Mouse (Mus musculus) liver, embryonic 13.5 days (tissue): Measurements from ENCODE around the gene Ccdc83. TPM values are rescaled to one million over a fixed set of nuclear protein-coding genes. Genes with fewer than 3 reads are reported as not detected.

Source experiments
- ATAC-seq: fragments of 200-750 bp; cut with Nextera tagmentation; 2 replicates; pipeline ENCODE4 v1.8.0; 2017; ENCODE audit warnings: low read depth, mild to moderate bottlenecking, moderate number of reproducible peaks, moderate library complexity
- DNase-seq: peaks from one replicate; pipeline ENCODE4 v3.0.0; 2022
- H3K27ac ChIP-seq: fragments of 300-500 bp; sonication (generic); 2 replicates; pipeline ENCODE4 v1.5.1; 2015; ENCODE audit warnings: moderate library complexity, mild to moderate bottlenecking, inconsistent platforms
- H3K27me3 ChIP-seq: fragments of 300-500 bp; sonication (generic); 2 replicates; pipeline ENCODE4 v1.6.1; 2015; ENCODE audit warnings: mild to moderate bottlenecking, inconsistent platforms
- H3K36me3 ChIP-seq: fragments of 300-500 bp; sonication (generic); 2 replicates; pipeline ENCODE4 v1.6.1; 2015; ENCODE audit warnings: mild to moderate bottlenecking, inconsistent platforms
- H3K4me1 ChIP-seq: fragments of 300-500 bp; sonication (generic); replicated peaks from 2 replicates; pipeline ENCODE4 v1.6.1; 2015; ENCODE audit warnings: inconsistent platforms
- H3K4me2 ChIP-seq: fragments of 300-500 bp; sonication (generic); 2 replicates; pipeline ENCODE4 v1.6.1; 2015; ENCODE audit warnings: inconsistent platforms, mild to moderate bottlenecking, moderate library complexity
- H3K4me3 ChIP-seq: fragments of 300-500 bp; sonication (generic); replicated peaks from 2 replicates; pipeline ENCODE4 v1.5.1; 2015; ENCODE audit warnings: mild to moderate bottlenecking, inconsistent platforms
- H3K9ac ChIP-seq: fragments of 300-500 bp; sonication (generic); 2 replicates; pipeline ENCODE4 v1.6.1; 2015; ENCODE audit warnings: mild to moderate bottlenecking, inconsistent platforms
- H3K9me3 ChIP-seq: fragments of 300-500 bp; sonication (generic); replicated peaks from 2 replicates; pipeline ENCODE4 v1.6.1; 2016; ENCODE audit warnings: inconsistent platforms
- WGBS: fragments of 180-500 bp; shearing (Covaris S2); methylation state at CpG from one replicate; pipeline ENCODE4 v1.1.7; 2015; ENCODE audit not compliant: insufficient replicate concordance; 5-methylcytosine and 5-hydroxymethylcytosine counted together
- polyA plus RNA-seq: library from polyadenylated mRNA; unstranded; fragments of >200 nt; fragmentation: Nextera tagmentation; extraction: Ambion mirVana; gene quantifications from 2 replicates; pipeline ENCODE4 v1.2.1, GENCODE M21; 2015

Gene Ccdc83
- polyA plus RNA-seq, 1 experiment from 2014 or later = not detected

DNA sequence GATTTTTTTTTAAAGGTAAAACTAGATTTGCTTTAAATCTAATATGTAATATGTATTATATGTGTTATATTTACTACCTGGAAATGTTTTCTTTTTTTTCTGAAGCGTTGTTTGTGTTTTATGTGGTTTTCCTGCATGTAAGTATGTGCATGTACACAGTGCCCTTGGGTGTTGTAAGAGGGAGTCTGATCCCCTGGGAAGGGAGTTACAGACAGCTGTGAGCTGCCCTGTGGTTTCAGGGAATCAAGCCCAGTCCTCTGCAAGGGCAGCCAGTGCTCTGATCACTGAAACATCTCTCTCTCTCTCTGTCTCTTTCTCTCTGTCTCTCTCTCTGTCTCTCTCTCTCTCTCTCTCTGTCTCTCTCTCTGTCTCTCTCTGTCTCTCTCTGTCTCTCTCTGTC, 17.2 kb upstream of the Ccdc83 start:
- DNase-seq (no peak), ATAC-seq (no peak)
- no peak overlapping the region for H3K27ac ChIP-seq
- no peaks in the 10 kb centered on the region for H3K9me3 ChIP-seq
- no peak overlapping the region for H3K9ac ChIP-seq
- no peak overlapping the region for H3K4me3 ChIP-seq
- no peaks in the 10 kb centered on the region for H3K36me3 ChIP-seq
- no peak overlapping the region for H3K4me2 ChIP-seq
- no peaks in the 10 kb centered on the region for H3K27me3 ChIP-seq
- no peaks in the 10 kb centered on the region for H3K4me1 ChIP-seq
- 81% methylated on average over 1 of the region's 1 CpGs for WGBS

GRCm38 (mm10) chr7:90281759-90282546, 16.4 kb upstream of the Ccdc83 start:
- DNase-seq = no peak
- no peaks in the 10 kb centered on the region for H3K4me1 ChIP-seq

DNA sequence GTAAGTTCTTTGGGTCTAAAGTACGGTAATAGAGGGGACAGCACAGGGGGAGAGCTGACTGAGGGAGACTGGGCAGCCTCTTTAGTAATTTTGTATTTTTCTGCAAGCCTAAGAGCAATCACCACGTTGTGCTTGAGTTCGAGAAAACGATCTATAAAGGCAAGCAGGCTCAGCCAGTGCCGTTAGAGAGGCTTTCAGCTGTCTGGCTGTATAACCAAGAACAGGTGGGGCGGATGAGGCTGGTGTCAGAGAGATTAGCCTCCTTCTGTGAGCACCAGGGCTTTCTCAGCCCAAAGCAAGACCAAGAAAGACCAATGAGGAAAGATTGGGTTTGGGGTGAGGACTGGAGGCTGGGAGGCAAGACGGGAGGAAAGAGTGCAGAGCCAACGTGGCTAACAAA, 15.3 kb upstream of the Ccdc83 start:
- Histone ChIP-seq H3K27ac (no peak overlapping the region), H3K9ac (no peak overlapping the region), H3K4me2 (no peak overlapping the region), H3K9me3 (no peaks in the 10 kb centered on the region), H3K4me3 (no peak overlapping the region), H3K36me3 (no peaks in the 10 kb centered on the region), H3K4me1 (no peaks in the 10 kb centered on the region), H3K27me3 (no peaks in the 10 kb centered on the region)
- ATAC-seq (no peak), DNase-seq (no peak)
- 46% methylated on average over 8 of the region's 8 CpGs for WGBS

More at GRCm38 (mm10) chr7:90281759-90282546, 16.4 kb upstream of the Ccdc83 start:
- no peaks in the 10 kb centered on the region for H3K36me3 ChIP-seq
- H3K4me3 ChIP-seq = no peak overlapping the region
- no peaks in the 10 kb centered on the region for H3K27me3 ChIP-seq
- H3K4me2 ChIP-seq = no peak overlapping the region
- H3K9me3 ChIP-seq = no peaks in the 10 kb centered on the region
- no peak overlapping the region for H3K27ac ChIP-seq
- WGBS = 68% methylated on average over 11 of the region's 11 CpGs
- ATAC-seq = no peak
- H3K9ac ChIP-seq = no peak overlapping the region

- Histone ChIP-seq H3K9ac (no peak overlapping the region), H3K4me1 (no peaks in the 10 kb centered on the region), H3K36me3 (no peaks in the 10 kb centered on the region), H3K9me3 (no peaks in the 10 kb centered on the region), H3K27me3 (no peaks in the 10 kb centered on the region), H3K4me3 (no peak overlapping the region), H3K27ac (no peak overlapping the region), H3K4me2 (no peak overlapping the region)
- ATAC-seq (no peak), DNase-seq (no peak)
- WGBS = 56% methylated on average over 11 of the region's 11 CpGs
These were observed 14.8 kb upstream of the Ccdc83 start for GRCm38 (mm10) chr7:90280274-90280875.

DNA sequence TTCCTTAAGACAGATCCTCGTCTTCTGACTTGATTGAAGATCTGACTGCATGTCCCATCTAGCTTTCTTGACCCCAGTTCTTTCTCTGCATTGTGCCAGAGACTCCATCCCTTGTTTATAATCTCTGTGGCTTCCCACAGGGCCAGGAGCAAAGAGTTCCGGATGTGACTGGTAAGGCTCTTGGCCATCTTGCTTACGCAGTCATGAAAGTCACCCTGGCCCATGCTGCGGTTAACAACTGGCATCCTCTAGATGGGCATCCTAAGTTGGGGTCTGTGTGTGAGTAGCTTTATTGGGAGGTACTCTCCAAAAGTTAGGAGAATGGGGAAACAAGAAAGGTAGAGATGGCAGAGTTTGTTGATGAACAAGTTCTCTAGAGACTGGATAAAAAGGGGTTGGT, 13.6 kb upstream of the Ccdc83 start:
- no peaks in the 10 kb centered on the region for H3K9me3 ChIP-seq
- H3K4me1 ChIP-seq = no peaks in the 10 kb centered on the region
- 73% methylated on average over 4 of the region's 4 CpGs for WGBS
- no peak overlapping the region for H3K27ac ChIP-seq
- H3K27me3 ChIP-seq = no peaks in the 10 kb centered on the region
- H3K36me3 ChIP-seq = no peaks in the 10 kb centered on the region
- no peak overlapping the region for H3K9ac ChIP-seq
- H3K4me2 ChIP-seq = no peak overlapping the region
- H3K4me3 ChIP-seq = no peak overlapping the region
- no peak for ATAC-seq
- DNase-seq = no peak

DNA sequence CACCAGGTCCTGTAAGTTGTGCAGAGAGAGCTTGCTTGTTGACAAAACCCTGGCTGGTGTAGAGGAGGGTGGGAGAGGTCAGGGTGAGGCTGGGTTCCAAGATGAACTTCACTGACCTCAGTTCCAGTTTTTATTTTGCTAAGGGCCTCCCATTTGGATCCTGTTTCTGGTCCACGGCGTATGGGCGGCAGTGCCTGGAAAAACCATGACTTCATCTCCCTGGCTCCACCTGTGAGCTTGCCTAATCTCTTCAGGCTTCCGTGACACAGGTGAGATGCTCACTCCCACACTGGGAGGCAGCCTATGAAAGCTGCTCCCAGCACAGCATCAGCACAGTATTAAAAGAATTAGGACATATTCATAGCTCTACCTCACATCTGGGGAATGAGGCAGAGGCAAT, 12.2 kb upstream of the Ccdc83 start:
- DNase-seq (no peak), ATAC-seq (no peak)
- no peaks in the 10 kb centered on the region for H3K9me3 ChIP-seq
- no peak overlapping the region for H3K4me2 ChIP-seq
- no peak overlapping the region for H3K4me3 ChIP-seq
- no peaks in the 10 kb centered on the region for H3K27me3 ChIP-seq
- H3K9ac ChIP-seq = no peak overlapping the region
- no peak overlapping the region for H3K27ac ChIP-seq
- no peaks in the 10 kb centered on the region for H3K4me1 ChIP-seq
- 65% methylated on average over 4 of the region's 4 CpGs for WGBS
- no peaks in the 10 kb centered on the region for H3K36me3 ChIP-seq

GRCm38 (mm10) chr7:90277246-90277645, 11.7 kb upstream of the Ccdc83 start:
- Histone ChIP-seq H3K27me3 (no peaks in the 10 kb centered on the region), H3K36me3 (no peaks in the 10 kb centered on the region), H3K9me3 (no peaks in the 10 kb centered on the region), H3K4me3 (no peak overlapping the region), H3K27ac (no peak overlapping the region), H3K4me2 (no peak overlapping the region), H3K4me1 (no peaks in the 10 kb centered on the region), H3K9ac (no peak overlapping the region)
- ATAC-seq = no peak
- 50% methylated on average over 3 of the region's 3 CpGs for WGBS
- DNase-seq = no peak

GRCm38 (mm10) chr7:90274561-90275100, 9.1 kb upstream of the Ccdc83 start:
- DNase-seq (no peak), ATAC-seq (no peak)
- no peak overlapping the region for H3K4me2 ChIP-seq
- no peak overlapping the region for H3K27ac ChIP-seq
- no peaks in the 10 kb centered on the region for H3K4me1 ChIP-seq
- no peaks in the 10 kb centered on the region for H3K9me3 ChIP-seq
- H3K4me3 ChIP-seq = no peak overlapping the region
- H3K36me3 ChIP-seq = no peaks in the 10 kb centered on the region
- H3K27me3 ChIP-seq = no peaks in the 10 kb centered on the region
- WGBS = 50% methylated on average over 11 of the region's 11 CpGs
- no peak overlapping the region for H3K9ac ChIP-seq

- Histone ChIP-seq H3K9me3 (no peaks in the 10 kb centered on the region), H3K27me3 (no peaks in the 10 kb centered on the region), H3K4me3 (no peak overlapping the region), H3K4me1 (peaks cover 4% of the 10 kb centered on the region), H3K36me3 (no peaks in the 10 kb centered on the region), H3K9ac (no peak overlapping the region), H3K27ac (no peak overlapping the region), H3K4me2 (no peak overlapping the region)
- ATAC-seq = no peak
- WGBS = 32% methylated on average over 3 of the region's 3 CpGs
- DNase-seq = no peak
These were observed 4.6 kb upstream of the Ccdc83 start for GRCm38 (mm10) chr7:90270141-90270540.

DNA sequence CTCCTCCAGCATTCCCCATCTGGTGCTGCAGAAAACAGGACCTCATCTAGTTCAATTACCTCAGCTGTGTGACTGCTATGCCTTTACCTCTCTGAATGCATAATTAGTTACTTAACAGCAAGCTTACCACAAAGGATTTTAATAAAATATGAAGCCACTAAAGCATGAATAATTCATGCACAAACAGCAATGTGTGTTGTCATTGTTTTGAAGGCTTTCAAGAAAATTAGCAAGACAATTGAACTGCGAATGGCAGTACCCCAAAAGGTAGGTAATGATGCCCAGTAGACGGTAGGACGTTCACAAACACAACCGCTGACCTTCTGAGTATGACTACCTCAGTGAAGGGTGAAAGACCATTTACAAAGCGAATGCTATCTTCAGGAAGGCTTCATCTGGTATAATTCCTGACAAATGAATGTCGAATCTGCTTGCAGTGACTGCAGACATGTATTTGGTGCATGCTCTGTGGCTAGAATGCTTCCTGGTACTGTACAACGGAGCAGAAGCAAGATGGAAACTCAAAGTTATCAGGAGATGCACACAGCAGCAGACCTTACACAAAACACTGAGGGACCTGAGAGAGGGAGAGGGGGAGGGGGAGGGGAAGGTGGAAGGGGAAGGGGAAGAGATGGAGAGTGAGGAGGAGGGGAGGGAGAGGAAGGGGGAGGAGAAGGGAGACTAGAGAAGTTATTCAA, 3.5 kb downstream of the Ccdc83 start:
- no peak overlapping the region for H3K4me2 ChIP-seq

GRCm38 (mm10) chr7:90259899-90260298, 5.7 kb downstream of the Ccdc83 start:
- 22% methylated on average over 2 of the region's 2 CpGs for WGBS
- H3K4me2 ChIP-seq = no peak overlapping the region

More for the DNA sequence above, 3.5 kb downstream of the Ccdc83 start:
- H3K9me3 ChIP-seq = no peaks in the 10 kb centered on the region
- no peaks in the 10 kb centered on the region for H3K27me3 ChIP-seq
- H3K4me1 ChIP-seq = peaks cover 9% of the 10 kb centered on the region
- no peak overlapping the region for H3K27ac ChIP-seq
- WGBS = 36% methylated on average over 7 of the region's 7 CpGs
- ATAC-seq (no peak), DNase-seq (no peak)
- no peaks in the 10 kb centered on the region for H3K36me3 ChIP-seq
- H3K4me3 ChIP-seq = no peak overlapping the region
- H3K9ac ChIP-seq = no peak overlapping the region

More at GRCm38 (mm10) chr7:90259899-90260298, 5.7 kb downstream of the Ccdc83 start:
- no peaks in the 10 kb centered on the region for H3K27me3 ChIP-seq
- no peaks in the 10 kb centered on the region for H3K36me3 ChIP-seq
- H3K4me1 ChIP-seq = 0 out of 2 replicates have a peak, but pooled peaks cover 4% of the 10 kb centered on the region
- no peak overlapping the region for H3K9ac ChIP-seq
- 0 out of 2 replicates have a peak, but pooled peaks have one; percentile 41 for ATAC-seq
- no peak overlapping the region for H3K4me3 ChIP-seq
- DNase-seq = no peak
- H3K27ac ChIP-seq = no peak overlapping the region
- H3K9me3 ChIP-seq = no peaks in the 10 kb centered on the region
